Mouse (Mus musculus) heart, embryonic 15.5 days (tissue): ENCODE data around the gene Pakap. TPM values are rescaled to one million over a fixed set of nuclear protein-coding genes. Genes with fewer than 3 reads are reported as not detected.
A peak's percentile ranks its signal among the peaks of the same experiment; 100 is the strongest.

Experiments used
- ATAC-seq: fragments of 200-750 bp; cut with Nextera tagmentation; replicated peaks from 2 replicates; pipeline ENCODE4 v1.8.0; 2017; ENCODE audit warnings: low read depth, moderate TSS enrichment; ENCODE audit not compliant: insufficient number of reproducible peaks, insufficient read depth, low FRiP score
- H3K27ac ChIP-seq: fragments of 300-500 bp; sonication (generic); 2 replicates; pipeline ENCODE4 v1.5.1; 2015; ENCODE audit warnings: mild to moderate bottlenecking, inconsistent platforms
- H3K27me3 ChIP-seq: fragments of 300-500 bp; sonication (generic); 2 replicates; pipeline ENCODE4 v1.6.1; 2015; ENCODE audit warnings: inconsistent platforms
- H3K36me3 ChIP-seq: fragments of 300-500 bp; sonication (generic); 2 replicates; pipeline ENCODE4 v1.6.1; 2015; ENCODE audit warnings: mild to moderate bottlenecking, inconsistent platforms
- H3K4me1 ChIP-seq: fragments of 300-500 bp; sonication (generic); replicated peaks from 2 replicates; pipeline ENCODE4 v1.6.1; 2015; ENCODE audit warnings: inconsistent platforms
- H3K4me2 ChIP-seq: fragments of 300-500 bp; sonication (generic); 2 replicates; pipeline ENCODE4 v1.6.1; 2015; ENCODE audit warnings: inconsistent platforms, mild to moderate bottlenecking, moderate library complexity
- H3K4me3 ChIP-seq: fragments of 300-500 bp; sonication (generic); 2 replicates; pipeline ENCODE4 v1.5.1; 2015; ENCODE audit warnings: mild to moderate bottlenecking, inconsistent platforms
- H3K9ac ChIP-seq: fragments of 300-500 bp; sonication (generic); 2 replicates; pipeline ENCODE4 v1.6.1; 2015; ENCODE audit warnings: mild to moderate bottlenecking, inconsistent platforms
- H3K9me3 ChIP-seq: fragments of 300-500 bp; sonication (generic); replicated peaks from 2 replicates; pipeline ENCODE4 v1.6.1; 2016; ENCODE audit warnings: inconsistent platforms
- WGBS: fragments of 180-500 bp; shearing (Covaris S2); methylation state at CpG from one replicate; pipeline ENCODE4 v1.1.7; 2015; ENCODE audit warnings: mixed read lengths; 5-methylcytosine and 5-hydroxymethylcytosine counted together
- polyA plus RNA-seq: library from polyadenylated mRNA; unstranded; fragments of >200 nt; fragmentation: Nextera tagmentation; extraction: Ambion mirVana; gene quantifications from 2 replicates; pipeline ENCODE4 v1.2.1, GENCODE M21; 2015

Pakap gene
- polyA plus RNA-seq, 1 experiment from 2014 or later: 57.8 TPM

DNA sequence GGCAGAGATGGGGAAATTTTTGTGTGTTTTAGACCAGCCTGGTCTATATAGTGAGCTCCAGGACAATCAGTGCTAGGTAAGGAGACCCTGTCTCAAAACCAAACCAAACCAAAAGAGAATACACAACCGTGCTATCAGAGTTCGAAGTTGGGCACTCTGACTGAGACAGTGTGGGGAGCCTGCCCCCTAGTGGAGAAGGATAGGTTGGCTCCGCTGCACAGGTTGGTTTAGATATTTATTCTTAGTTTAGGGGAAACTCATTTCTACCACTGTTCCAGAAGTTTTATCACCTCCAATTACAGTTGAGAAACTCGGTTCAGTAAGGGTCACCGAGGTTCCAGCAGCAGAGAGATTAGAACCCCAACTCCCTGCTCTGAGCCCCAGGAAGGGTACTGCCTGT lies 336.2 kb downstream of the Pakap start:
- Histone ChIP-seq H3K9ac (no peak overlapping the region), H3K4me1 (peaks cover 11% of the 10 kb centered on the region; the same call in 1 of the 2 replicates), H3K27me3 (0 out of 2 replicates have a peak, but pooled peaks cover 3% of the 10 kb centered on the region), H3K27ac (no peak overlapping the region), H3K9me3 (no peaks in the 10 kb centered on the region), H3K4me3 (no peak overlapping the region), H3K4me2 (no peak overlapping the region), H3K36me3 (no peaks in the 10 kb centered on the region)
- WGBS: 7% methylated on average over 5 of the region's 5 CpGs
- no peak for ATAC-seq

DNA sequence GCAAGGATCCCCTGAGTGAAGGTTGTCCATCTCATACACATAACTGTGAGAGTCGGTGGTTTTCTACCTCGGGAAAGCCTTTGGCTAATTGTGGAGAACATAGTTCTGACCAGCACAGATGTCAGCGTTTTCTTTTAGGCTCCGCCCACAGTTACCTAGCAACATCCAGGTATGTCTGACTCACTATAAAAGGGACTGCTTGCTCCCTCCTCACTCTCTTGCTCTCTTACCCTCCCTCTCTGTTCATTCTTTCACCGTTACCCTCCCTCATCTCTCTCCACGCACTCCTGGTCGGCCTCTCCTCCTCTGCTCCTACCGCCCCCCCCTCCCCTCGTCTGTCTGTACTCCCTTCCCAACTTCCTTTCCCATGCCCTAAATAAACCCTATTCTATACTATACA lies 336.7 kb downstream of the Pakap start:
- H3K27ac ChIP-seq: no peak overlapping the region
- 0 out of 2 replicates have a peak, but pooled peaks cover 3% of the 10 kb centered on the region for H3K27me3 ChIP-seq
- no peak overlapping the region for H3K4me3 ChIP-seq
- peaks cover 11% of the 10 kb centered on the region; the same call in 1 of the 2 replicates for H3K4me1 ChIP-seq
- H3K36me3 ChIP-seq: no peaks in the 10 kb centered on the region
- H3K9ac ChIP-seq: no peak overlapping the region
- H3K4me2 ChIP-seq: no peak overlapping the region
- ATAC-seq: peak; percentile 39; the same call in 1 of the 2 replicates
- WGBS: 32% methylated on average over 9 of the region's 9 CpGs
- no peaks in the 10 kb centered on the region for H3K9me3 ChIP-seq

DNA sequence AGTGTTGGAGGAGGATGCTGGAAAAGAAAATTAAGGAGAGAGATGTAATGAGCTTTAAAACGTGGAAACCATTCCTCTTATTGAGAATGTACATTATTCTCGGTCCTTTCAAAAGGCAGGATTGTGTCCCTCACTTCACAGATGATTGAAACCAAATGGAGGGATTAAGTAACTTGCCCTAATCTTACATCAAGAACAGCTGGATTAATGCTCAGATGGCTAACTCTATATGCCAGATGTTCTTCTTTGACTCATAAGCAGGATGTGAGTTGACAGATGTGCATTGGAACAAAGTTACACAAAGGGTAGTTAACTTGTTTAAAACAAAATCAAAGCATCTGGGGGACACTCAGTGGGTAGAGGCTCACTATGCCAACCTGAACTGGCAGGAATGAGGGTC lies 338.7 kb downstream of the Pakap start:
- H3K4me1 ChIP-seq: peaks cover 11% of the 10 kb centered on the region; the same call in 1 of the 2 replicates
- no peaks in the 10 kb centered on the region for H3K9me3 ChIP-seq
- 47% methylated on average over 2 of the region's 2 CpGs for WGBS
- no peak for ATAC-seq
- no peaks in the 10 kb centered on the region for H3K36me3 ChIP-seq
- H3K4me2 ChIP-seq: no peak overlapping the region
- no peak overlapping the region for H3K27ac ChIP-seq
- H3K27me3 ChIP-seq: 0 out of 2 replicates have a peak, but pooled peaks cover 3% of the 10 kb centered on the region
- no peak overlapping the region for H3K4me3 ChIP-seq
- H3K9ac ChIP-seq: no peak overlapping the region

DNA sequence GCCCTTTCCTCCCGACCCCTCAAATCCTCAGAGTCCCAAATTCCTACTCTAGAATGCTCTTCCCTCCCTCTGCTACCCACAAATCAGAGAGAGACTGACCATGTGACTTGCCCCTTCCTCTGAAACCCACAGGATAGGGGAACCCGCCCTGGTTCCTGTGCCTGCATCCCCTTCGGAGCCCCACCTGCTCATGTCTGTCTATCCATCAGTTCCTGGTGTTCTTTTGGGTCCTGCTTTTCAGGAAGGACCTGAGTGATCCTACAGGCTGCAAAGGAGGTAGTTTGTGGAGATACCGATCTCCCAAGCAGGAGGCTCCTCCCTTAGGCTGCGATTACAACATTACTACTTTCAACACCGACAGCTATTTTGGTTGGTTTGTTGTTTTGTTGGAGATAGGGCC lies 340.9 kb downstream of the Pakap start:
- Histone ChIP-seq H3K9ac (no peak overlapping the region), H3K27me3 (0 out of 2 replicates have a peak, but pooled peaks cover 3% of the 10 kb centered on the region), H3K4me2 (no peak overlapping the region), H3K27ac (no peak overlapping the region), H3K4me1 (peaks cover 10% of the 10 kb centered on the region; the same call in 1 of the 2 replicates), H3K4me3 (no peak overlapping the region), H3K36me3 (no peaks in the 10 kb centered on the region), H3K9me3 (no peaks in the 10 kb centered on the region)
- no peak for ATAC-seq
- WGBS: 44% methylated on average over 6 of the region's 6 CpGs

DNA sequence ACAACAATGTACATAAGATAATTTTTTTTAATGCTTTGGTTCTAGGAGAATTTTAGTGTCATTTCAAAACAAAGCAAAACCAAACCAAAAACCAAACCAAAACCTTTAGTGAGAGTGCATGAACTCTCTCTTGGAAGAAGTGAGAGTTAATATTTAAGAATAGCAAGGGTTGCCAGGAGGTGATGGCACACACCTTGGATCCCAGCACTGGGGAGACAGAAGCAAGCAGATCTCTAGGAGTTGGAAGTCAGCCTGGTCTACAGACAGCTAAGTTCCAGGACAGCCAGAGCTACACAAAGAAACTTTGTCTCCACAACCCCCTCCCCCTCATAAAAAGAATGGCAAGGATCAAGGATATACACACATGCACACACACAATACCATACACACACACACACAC lies 345.0 kb downstream of the Pakap start:
- peaks cover 21% of the 10 kb centered on the region for H3K4me1 ChIP-seq
- H3K9me3 ChIP-seq: no peaks in the 10 kb centered on the region
- no peak overlapping the region for H3K4me3 ChIP-seq
- no peak overlapping the region for H3K9ac ChIP-seq
- no peak overlapping the region for H3K4me2 ChIP-seq
- H3K27me3 ChIP-seq: no peaks in the 10 kb centered on the region
- no peak overlapping the region for H3K27ac ChIP-seq
- no peak for ATAC-seq
- H3K36me3 ChIP-seq: no peaks in the 10 kb centered on the region

DNA sequence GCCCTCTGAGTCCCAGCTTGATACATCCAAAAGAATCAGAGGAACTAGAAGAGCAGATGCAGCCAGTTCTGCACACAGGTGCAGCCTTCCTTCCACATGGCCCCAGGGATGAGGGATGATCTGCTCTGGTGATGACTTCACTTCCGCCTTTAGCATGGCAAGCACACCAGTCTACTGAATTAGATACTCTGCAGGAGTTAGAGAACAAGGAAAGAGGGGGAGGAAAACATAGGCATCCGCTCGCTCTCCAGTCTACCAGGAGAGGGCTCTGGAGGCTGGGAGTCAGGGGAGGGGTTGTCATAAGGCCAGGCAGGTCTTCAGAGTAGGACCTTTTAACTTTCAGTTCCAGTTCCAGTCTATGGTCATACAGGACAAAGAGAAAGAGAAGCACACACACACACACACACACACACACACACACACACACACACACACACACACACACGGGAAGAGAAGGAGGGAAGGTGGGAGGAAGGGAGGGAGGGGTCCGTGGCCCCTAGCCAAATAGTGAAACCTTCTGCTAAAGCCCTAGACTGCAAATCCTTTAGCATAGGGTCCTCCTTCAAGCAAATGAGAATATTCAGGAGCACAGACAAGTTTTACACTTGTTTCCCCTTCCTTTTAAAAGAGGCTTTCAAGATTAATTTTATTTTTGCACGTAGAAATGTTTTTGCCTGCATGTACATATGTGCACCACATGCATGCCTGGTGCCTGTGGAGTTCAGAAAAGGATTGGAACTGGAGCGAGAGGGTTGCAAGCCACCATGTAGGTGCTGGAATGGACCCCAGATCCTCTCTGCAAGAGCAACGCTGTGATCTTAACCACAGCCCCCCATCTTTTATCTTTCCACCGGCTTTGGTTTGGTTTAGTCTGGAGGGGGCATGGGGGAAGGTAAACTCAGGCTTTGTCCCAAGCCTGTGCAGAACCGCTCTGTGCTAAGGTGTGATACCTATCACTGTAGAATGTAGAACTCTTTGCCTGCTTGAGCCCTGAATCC lies 346.5 kb downstream of the Pakap start:
- Histone ChIP-seq H3K36me3 (no peaks in the 10 kb centered on the region), H3K9me3 (no peaks in the 10 kb centered on the region), H3K27ac (no peak overlapping the region), H3K9ac (no peak overlapping the region), H3K4me1 (peaks cover 21% of the 10 kb centered on the region), H3K27me3 (no peaks in the 10 kb centered on the region), H3K4me3 (no peak overlapping the region), H3K4me2 (no peak overlapping the region)
- ATAC-seq: no peak
- 66% methylated on average over 10 of the region's 10 CpGs for WGBS

DNA sequence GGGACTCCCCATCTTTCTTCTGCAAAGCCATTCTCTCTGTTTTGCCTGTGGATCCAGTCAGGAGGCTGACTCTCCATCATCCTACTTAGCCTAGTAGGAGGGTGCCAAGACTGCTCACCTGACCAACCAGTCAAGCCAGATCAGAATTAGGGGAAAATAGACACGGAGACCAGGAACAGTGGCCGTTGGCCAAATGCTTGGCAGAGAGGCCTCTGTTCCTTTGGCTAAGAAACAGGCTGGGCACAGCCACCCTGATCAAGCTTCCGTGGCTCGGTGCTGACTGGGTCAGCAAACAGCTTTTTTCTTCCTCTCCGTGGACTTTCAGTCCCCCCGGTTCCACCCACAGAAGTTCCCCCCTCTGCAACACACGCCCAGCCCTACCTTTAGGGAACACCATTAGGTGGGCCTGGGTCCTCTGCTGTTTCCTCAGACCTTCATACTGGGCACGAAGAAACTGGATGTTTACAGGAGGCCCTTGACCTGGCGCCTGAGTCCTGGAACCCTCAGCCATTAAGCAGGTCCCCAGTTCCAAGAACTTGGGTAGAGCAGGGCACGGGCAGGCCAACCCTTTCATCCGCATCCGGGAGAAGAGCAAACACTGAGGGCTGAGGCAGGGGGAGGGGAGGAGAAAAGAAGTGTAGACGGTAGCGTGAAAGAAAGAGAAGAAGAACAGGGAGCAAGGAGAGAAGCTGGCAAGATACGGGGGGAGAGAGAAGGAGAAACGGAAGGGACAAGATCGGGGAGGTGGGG lies 347.4 kb downstream of the Pakap start:
- H3K4me2 ChIP-seq: peak overlapping the region; percentile 59
- no peaks in the 10 kb centered on the region for H3K36me3 ChIP-seq
- no peak for ATAC-seq
- no peak overlapping the region for H3K9ac ChIP-seq
- WGBS: 33% methylated on average over 17 of the region's 17 CpGs
- H3K4me1 ChIP-seq: peaks cover 21% of the 10 kb centered on the region
- H3K4me3 ChIP-seq: peak overlapping the region; percentile 32
- H3K9me3 ChIP-seq: no peaks in the 10 kb centered on the region
- no peak overlapping the region for H3K27ac ChIP-seq
- no peaks in the 10 kb centered on the region for H3K27me3 ChIP-seq

DNA sequence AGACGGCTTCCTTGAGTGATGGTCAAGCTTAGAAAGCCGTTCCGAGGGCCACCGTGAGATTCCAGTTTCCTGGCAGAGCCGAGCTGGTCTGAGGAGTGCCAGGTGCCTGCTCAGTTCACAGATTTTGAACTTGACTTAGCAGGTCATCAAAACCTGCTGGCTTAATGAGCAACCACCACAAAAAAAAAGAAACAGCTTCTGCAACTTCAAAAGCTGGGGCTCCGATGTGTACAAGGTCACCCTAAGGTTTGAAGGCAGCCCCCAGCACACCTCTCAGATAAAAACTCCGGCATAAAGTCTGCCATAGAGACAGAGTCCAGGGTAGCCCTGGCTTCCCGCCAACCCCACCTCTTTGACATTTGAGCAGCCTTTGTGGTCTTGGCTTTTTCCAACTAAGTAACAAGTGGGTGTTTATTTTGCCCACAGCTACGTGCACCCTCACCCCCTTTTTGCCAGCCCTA lies 348.3 kb downstream of the Pakap start, which contains the start of gene D630039A03Rik:
D630039A03Rik (minus strand) TSS at position 97 of the 461 bp plus-strand sequence.
- no peak for ATAC-seq
- 9% methylated on average over 9 of the region's 9 CpGs for WGBS
- Histone ChIP-seq H3K9me3 (no peaks in the 10 kb centered on the region), H3K27ac (0 out of 2 replicates have a peak within 1 kb of the TSS, but pooled peaks have one; percentile 4), H3K4me1 (peaks cover 21% of the 10 kb centered on the region), H3K36me3 (no peaks in the 10 kb centered on the region), H3K9ac (0 out of 2 replicates have a peak within 1 kb of the TSS, but pooled peaks have one; percentile 9), H3K4me2 (peak within 1 kb of the TSS; percentile 59), H3K27me3 (no peaks in the 10 kb centered on the region), H3K4me3 (peak within 1 kb of the TSS; percentile 32)

DNA sequence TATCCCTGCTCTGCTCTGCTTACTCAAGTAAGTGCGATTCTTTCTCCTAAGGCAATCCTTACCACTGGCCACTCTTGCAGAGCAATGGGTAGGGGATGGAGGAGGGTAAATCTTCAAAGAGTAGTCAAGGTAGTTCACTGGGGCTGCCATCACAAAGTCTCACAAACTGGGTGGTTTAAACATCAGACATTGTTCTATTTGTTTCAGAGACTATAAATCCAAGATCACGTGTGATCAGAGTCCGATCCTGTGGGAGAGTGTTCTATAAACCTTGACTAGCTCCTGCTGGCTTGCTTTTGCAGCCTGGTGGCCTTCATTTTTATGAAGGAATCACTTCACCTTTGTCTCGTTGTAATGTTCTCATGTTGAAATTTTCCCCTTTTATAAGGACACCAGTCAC lies 348.7 kb downstream of the Pakap start:
- H3K27me3 ChIP-seq: no peaks in the 10 kb centered on the region
- no peaks in the 10 kb centered on the region for H3K36me3 ChIP-seq
- peak overlapping the region; percentile 59 for H3K4me2 ChIP-seq
- 0 out of 2 replicates have a peak overlapping the region, but pooled peaks have one; percentile 4 for H3K27ac ChIP-seq
- H3K4me1 ChIP-seq: peaks cover 21% of the 10 kb centered on the region
- H3K9ac ChIP-seq: no peak overlapping the region
- H3K9me3 ChIP-seq: no peaks in the 10 kb centered on the region
- 76% methylated on average over 4 of the region's 4 CpGs for WGBS
- 0 out of 2 replicates have a peak overlapping the region, but pooled peaks have one; percentile 32 for H3K4me3 ChIP-seq
- no peak for ATAC-seq

DNA sequence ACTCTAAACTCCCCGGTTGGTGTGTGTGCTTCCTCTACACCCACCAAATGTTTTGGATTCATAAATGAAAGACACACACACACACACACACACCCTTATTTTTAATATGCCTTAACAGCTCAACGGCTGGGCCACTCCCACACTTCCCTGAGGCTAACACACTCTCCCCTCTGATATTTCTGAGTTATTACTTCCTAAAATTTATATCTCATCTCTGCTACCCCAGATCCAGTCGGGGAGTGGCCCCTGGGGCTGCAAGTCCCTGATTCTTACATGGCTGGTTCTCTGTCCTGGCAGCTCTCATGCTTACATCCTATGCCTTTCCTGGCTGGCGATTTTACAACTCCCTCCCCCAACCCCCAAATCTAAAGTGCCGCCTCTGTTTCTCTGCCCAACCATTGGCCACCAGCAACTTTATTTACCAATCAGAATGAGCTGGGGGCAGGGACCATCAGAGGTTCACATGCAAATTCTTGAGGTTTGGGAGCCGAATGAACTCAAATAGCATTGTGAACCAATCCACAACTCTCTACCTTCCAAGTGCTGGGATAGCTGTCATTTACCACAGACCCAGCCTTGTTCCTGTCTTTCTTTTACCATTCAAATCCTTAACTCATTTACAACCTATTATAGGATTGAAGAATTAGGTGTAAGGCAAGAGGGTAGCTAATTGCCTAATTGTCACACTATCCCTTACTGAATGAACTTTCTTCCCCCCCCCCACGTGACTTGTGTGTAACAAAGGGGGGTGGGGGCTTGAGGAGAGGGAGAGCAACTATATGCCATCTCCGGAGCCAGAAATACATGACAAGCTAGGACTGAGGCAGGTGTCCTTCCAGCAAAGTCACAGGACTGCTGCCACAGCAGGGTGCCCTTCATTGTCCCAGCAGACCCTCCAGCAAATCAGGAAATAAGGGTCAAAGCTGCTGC lies 351.8 kb downstream of the Pakap start:
- ATAC-seq: no peak
- Histone ChIP-seq H3K4me1 (peaks cover 19% of the 10 kb centered on the region), H3K4me2 (no peak overlapping the region), H3K27me3 (no peaks in the 10 kb centered on the region), H3K9ac (no peak overlapping the region), H3K36me3 (no peaks in the 10 kb centered on the region), H3K27ac (no peak overlapping the region), H3K9me3 (no peaks in the 10 kb centered on the region), H3K4me3 (no peak overlapping the region)
- WGBS: 36% methylated on average over 8 of the region's 8 CpGs
